Mouse (Mus musculus) midbrain, embryonic 11.5 days (tissue): ENCODE measurements at regions not wholly inside any gene's neighbourhood (a gene's known extent, or its start where the extent isn't known, plus 50 kb on each side); places are given as distances from the start of the nearest gene placed in this dataset.

ENCODE experiments used
- ATAC-seq: fragments of 200-750 bp; cut with Nextera tagmentation; 2 replicates; pipeline ENCODE4 v1.8.0; 2017; ENCODE audit warnings: moderate TSS enrichment, moderate library complexity; ENCODE audit not compliant: low FRiP score
- DNase-seq: peaks from one replicate; pipeline ENCODE4 v3.0.0; 2015; ENCODE audit warnings: low spot score; ENCODE audit errors: missing footprints
- H3K27ac ChIP-seq: fragments of 300-500 bp; sonication (generic); 2 replicates; pipeline ENCODE4 v1.5.1; 2014; ENCODE audit warnings: low read depth, low read length
- H3K27me3 ChIP-seq: fragments of 300-500 bp; sonication (generic); 2 replicates; pipeline ENCODE4 v1.6.1; 2014; ENCODE audit warnings: mild to moderate bottlenecking, low read length, moderate library complexity, mixed read lengths; ENCODE audit not compliant: control insufficient read depth, insufficient read depth
- H3K36me3 ChIP-seq: fragments of 300-500 bp; sonication (generic); 2 replicates; pipeline ENCODE4 v1.6.1; 2014; ENCODE audit warnings: mild to moderate bottlenecking, low read length, moderate library complexity, mixed read lengths; ENCODE audit not compliant: control insufficient read depth, insufficient read depth
- H3K4me1 ChIP-seq: fragments of 300-500 bp; sonication (generic); 2 replicates; pipeline ENCODE4 v1.6.1; 2014; ENCODE audit warnings: low read length; ENCODE audit not compliant: control insufficient read depth, insufficient read depth
- H3K4me2 ChIP-seq: fragments of 300-500 bp; sonication (generic); 2 replicates; pipeline ENCODE4 v1.6.1; 2014; ENCODE audit warnings: mild to moderate bottlenecking, moderate library complexity
- H3K4me3 ChIP-seq: fragments of 300-500 bp; sonication (generic); 2 replicates; pipeline ENCODE4 v1.5.1; 2014; ENCODE audit warnings: low read depth, low read length
- H3K9ac ChIP-seq: fragments of 300-500 bp; sonication (generic); 2 replicates; pipeline ENCODE4 v1.6.1; 2014; ENCODE audit warnings: low read length
- H3K9me3 ChIP-seq: fragments of 300-500 bp; sonication (generic); 2 replicates; pipeline ENCODE4 v1.6.1; 2016; ENCODE audit warnings: low read length; ENCODE audit not compliant: control insufficient read depth
- WGBS: fragments of 180-500 bp; shearing (Covaris S2); extraction: QIAGEN DNeasy Blood & Tissue Kit; methylation state at CpG from one replicate; pipeline ENCODE4 v1.1.7; 2014; 5-methylcytosine and 5-hydroxymethylcytosine counted together

GRCm38 (mm10) chr11:39298782-39299181, 1396.2 kb downstream of the Mat2b start:
- no peaks in the 10 kb centered on the region for H3K9me3 ChIP-seq
- no peak for DNase-seq

DNA sequence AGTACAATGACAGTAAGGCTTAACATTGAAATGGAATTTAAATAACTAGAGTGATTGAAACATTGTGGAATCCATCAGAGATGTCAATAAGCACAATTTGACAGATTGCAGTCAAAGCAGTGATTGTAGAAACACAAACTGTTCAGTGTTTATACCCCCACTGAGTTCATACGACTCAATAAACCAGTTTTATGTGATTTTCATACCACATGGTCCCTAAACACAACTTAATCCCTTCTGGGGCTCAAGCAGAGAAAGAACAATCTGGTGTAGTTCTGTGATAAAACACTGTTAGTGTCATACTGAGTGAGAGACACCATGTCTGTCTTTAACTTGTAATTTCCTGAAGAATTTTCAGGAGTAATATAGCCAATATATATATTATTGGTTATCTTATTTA, 1439.6 kb downstream of the Mat2b start:
- H3K4me1 ChIP-seq: no peaks in the 10 kb centered on the region
- H3K27me3 ChIP-seq: no peaks in the 10 kb centered on the region
- ATAC-seq (no peak), DNase-seq (no peak)
- 65% methylated on average over 1 of the region's 1 CpGs for whole genome bisulfite sequencing
- H3K9me3 ChIP-seq: no peaks in the 10 kb centered on the region
- no peak overlapping the region for H3K4me2 ChIP-seq
- H3K36me3 ChIP-seq: no peaks in the 10 kb centered on the region
- no peak overlapping the region for H3K9ac ChIP-seq
- no peak overlapping the region for H3K27ac ChIP-seq
- no peak overlapping the region for H3K4me3 ChIP-seq

More at GRCm38 (mm10) chr11:39298782-39299181, 1396.2 kb downstream of the Mat2b start:
- ATAC-seq: no peak
- Histone ChIP-seq H3K4me1 (no peaks in the 10 kb centered on the region), H3K27me3 (no peaks in the 10 kb centered on the region), H3K27ac (no peak overlapping the region), H3K4me2 (no peak overlapping the region), H3K9ac (no peak overlapping the region), H3K4me3 (no peak overlapping the region), H3K36me3 (no peaks in the 10 kb centered on the region)

- Histone ChIP-seq H3K4me2 (no peak overlapping the region), H3K9me3 (no peaks in the 10 kb centered on the region), H3K9ac (no peak overlapping the region), H3K4me3 (no peak overlapping the region), H3K4me1 (no peaks in the 10 kb centered on the region), H3K27me3 (no peaks in the 10 kb centered on the region), H3K27ac (no peak overlapping the region), H3K36me3 (no peaks in the 10 kb centered on the region)
- WGBS: 72% methylated on average over 6 of the region's 6 CpGs
- ATAC-seq (peak; percentile 35; the same call in 1 of the 2 replicates), DNase-seq (no peak)
These were observed 1466.7 kb downstream of the Mat2b start for GRCm38 (mm10) chr11:39228335-39228734.

GRCm38 (mm10) chr11:39224696-39225095, 1470.3 kb downstream of the Mat2b start:
- Histone ChIP-seq H3K9me3 (no peaks in the 10 kb centered on the region), H3K36me3 (no peaks in the 10 kb centered on the region), H3K9ac (no peak overlapping the region), H3K4me2 (no peak overlapping the region), H3K4me1 (no peaks in the 10 kb centered on the region), H3K4me3 (no peak overlapping the region), H3K27ac (no peak overlapping the region), H3K27me3 (no peaks in the 10 kb centered on the region)
- 33% methylated on average over 2 of the region's 2 CpGs for WGBS
- ATAC-seq: no peak
- DNase-seq: no peak

- Histone ChIP-seq H3K4me1 (no peaks in the 10 kb centered on the region), H3K27ac (no peak overlapping the region), H3K9ac (no peak overlapping the region), H3K9me3 (no peaks in the 10 kb centered on the region), H3K36me3 (no peaks in the 10 kb centered on the region), H3K4me3 (no peak overlapping the region), H3K27me3 (no peaks in the 10 kb centered on the region), H3K4me2 (no peak overlapping the region)
- ATAC-seq (no peak), DNase-seq (no peak)
- WGBS: 78% methylated on average over 2 of the region's 2 CpGs
These were observed 1471.6 kb downstream of the Mat2b start for GRCm38 (mm10) chr11:39223397-39223796.
